Mouse (Mus musculus) intestine, postnatal 0 days (tissue): ENCODE data around the gene Fmnl3. TPM values are rescaled to one million over a fixed set of nuclear protein-coding genes. Genes with fewer than 3 reads are reported as not detected.

Experiments used
- ATAC-seq: fragments of 200-750 bp; cut with Nextera tagmentation; 2 replicates; pipeline ENCODE4 v1.8.0; 2017; ENCODE audit warnings: mild to moderate bottlenecking, moderate TSS enrichment, moderate library complexity
- H3K27ac ChIP-seq: fragments of 300-500 bp; sonication (generic); 2 replicates; pipeline ENCODE4 v1.5.1; 2014; ENCODE audit warnings: mild to moderate bottlenecking, low read depth, low read length, moderate library complexity
- H3K27me3 ChIP-seq: fragments of 300-500 bp; sonication (generic); replicated peaks from 2 replicates; pipeline ENCODE4 v1.6.1; 2014; ENCODE audit warnings: low read length, mixed read lengths; ENCODE audit not compliant: control insufficient read depth, insufficient read depth
- H3K36me3 ChIP-seq: fragments of 300-500 bp; sonication (generic); 2 replicates; pipeline ENCODE4 v1.6.1; 2014; ENCODE audit warnings: mild to moderate bottlenecking, moderate library complexity; ENCODE audit not compliant: control insufficient read depth, insufficient read depth
- H3K4me1 ChIP-seq: fragments of 300-500 bp; sonication (generic); replicated peaks from 2 replicates; pipeline ENCODE4 v1.6.1; 2014; ENCODE audit warnings: antibody characterized with exemption, low read length, mixed read lengths; ENCODE audit not compliant: control insufficient read depth, insufficient read depth
- H3K4me2 ChIP-seq: fragments of 300-500 bp; sonication (generic); replicated peaks from 2 replicates; pipeline ENCODE4 v1.6.1; 2014; ENCODE audit warnings: low read depth, mild to moderate bottlenecking, moderate library complexity
- H3K4me3 ChIP-seq: fragments of 300-500 bp; sonication (generic); 2 replicates; pipeline ENCODE4 v1.5.1; 2014; ENCODE audit warnings: low read depth, low read length
- H3K9ac ChIP-seq: fragments of 300-500 bp; sonication (generic); 2 replicates; pipeline ENCODE4 v1.6.1; 2014; ENCODE audit warnings: mild to moderate bottlenecking, low read depth, low read length
- H3K9me3 ChIP-seq: fragments of 300-500 bp; sonication (generic); 2 replicates; pipeline ENCODE4 v1.6.1; 2016; ENCODE audit warnings: mixed run types; ENCODE audit not compliant: control insufficient read depth
- CTCF ChIP-seq: sonication (generic); IDR thresholded peaks from 2 replicates; pipeline ENCODE4 v1.5.1; 2016; ENCODE audit warnings: low read depth, mild to moderate bottlenecking, control low read depth, antibody characterized with exemption, moderate library complexity
- WGBS: fragments of 180-500 bp; shearing (Covaris S2); extraction: QIAGEN DNeasy Blood & Tissue Kit; methylation state at CpG from one replicate; pipeline ENCODE4 v1.1.7; 2014; 5-methylcytosine and 5-hydroxymethylcytosine counted together
- polyA plus RNA-seq: library from polyadenylated mRNA; unstranded; fragments of >200 nt; fragmentation: Nextera tagmentation; extraction: Ambion mirVana; gene quantifications from 2 replicates; pipeline ENCODE4 v1.2.1, GENCODE M21; 2015

Fmnl3 gene
- polyA plus RNA-seq, 1 experiment from 2014 or later, result 5.6 TPM

DNA sequence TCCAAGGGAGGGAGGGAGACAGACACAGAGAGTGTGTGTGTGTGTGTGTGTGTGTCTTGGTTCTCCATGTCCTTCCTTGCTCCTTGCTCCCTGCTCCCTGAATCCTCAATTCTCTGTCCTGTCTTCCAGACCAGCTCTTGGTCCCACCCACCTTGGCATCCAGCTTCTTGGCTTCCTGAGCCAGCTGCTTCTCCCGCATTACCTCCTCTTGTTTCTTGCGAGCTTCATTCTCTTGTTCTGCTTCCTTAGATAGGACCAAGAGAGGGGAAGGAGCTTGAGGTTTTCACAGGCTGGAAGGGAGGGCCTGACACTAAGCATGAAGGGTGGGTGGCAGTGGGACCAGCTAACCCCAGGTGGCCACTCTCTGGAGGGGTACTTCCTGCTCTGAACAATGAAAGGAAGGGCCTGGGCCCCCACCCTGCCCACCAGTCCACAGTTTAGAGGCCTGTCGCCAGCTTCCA lies 50.8 kb downstream of the Fmnl3 start:
- peaks cover 67% of the 10 kb centered on the region for H3K36me3 ChIP-seq
- H3K9ac ChIP-seq, result no peak overlapping the region
- no peak for ATAC-seq
- no peaks in the 10 kb centered on the region for H3K9me3 ChIP-seq
- H3K4me3 ChIP-seq, result no peak overlapping the region
- peak overlapping the region; percentile 60 for H3K27ac ChIP-seq
- no peaks in the 10 kb centered on the region for H3K27me3 ChIP-seq
- TF ChIP-seq CTCF, result no peak
- no peaks in the 10 kb centered on the region for H3K4me1 ChIP-seq
- 55% methylated on average over 3 of the region's 3 CpGs for WGBS
- H3K4me2 ChIP-seq, result no peak overlapping the region

DNA sequence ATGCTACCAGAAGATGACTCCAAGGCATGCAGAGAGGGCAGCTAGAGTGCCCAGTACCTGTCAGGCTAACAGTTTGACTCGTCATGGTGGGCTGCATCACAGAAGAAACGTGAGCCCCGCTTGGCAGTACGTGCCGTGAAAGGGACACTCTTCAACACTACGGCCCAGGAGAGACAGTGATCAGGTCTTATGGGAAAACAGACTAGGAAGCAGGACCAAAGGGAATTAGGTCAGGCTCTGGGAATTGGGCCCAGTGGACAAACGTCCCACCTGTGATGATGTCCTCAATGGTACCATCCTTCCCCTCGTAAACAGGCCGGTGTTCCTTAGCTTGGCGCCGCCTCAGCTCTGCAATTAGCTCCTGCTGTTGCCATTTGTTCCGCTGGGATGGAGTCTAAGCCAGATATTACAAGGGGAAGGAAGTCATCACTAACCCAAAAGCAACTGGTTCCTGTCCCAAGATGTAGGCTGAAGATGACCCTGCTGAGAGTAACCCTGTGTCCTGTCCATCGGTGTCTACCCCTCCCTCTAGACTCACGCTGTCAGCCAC lies 51.3 kb downstream of the Fmnl3 start:
- 83% methylated on average over 14 of the region's 14 CpGs for WGBS
- Histone ChIP-seq H3K36me3 (peaks cover 67% of the 10 kb centered on the region), H3K9ac (no peak overlapping the region), H3K9me3 (no peaks in the 10 kb centered on the region), H3K4me1 (no peaks in the 10 kb centered on the region), H3K27ac (peak overlapping the region; percentile 60; the same call in 1 of the 2 replicates), H3K4me3 (no peak overlapping the region), H3K27me3 (no peaks in the 10 kb centered on the region), H3K4me2 (no peak overlapping the region)
- TF ChIP-seq CTCF, result no peak
- ATAC-seq, result no peak

DNA sequence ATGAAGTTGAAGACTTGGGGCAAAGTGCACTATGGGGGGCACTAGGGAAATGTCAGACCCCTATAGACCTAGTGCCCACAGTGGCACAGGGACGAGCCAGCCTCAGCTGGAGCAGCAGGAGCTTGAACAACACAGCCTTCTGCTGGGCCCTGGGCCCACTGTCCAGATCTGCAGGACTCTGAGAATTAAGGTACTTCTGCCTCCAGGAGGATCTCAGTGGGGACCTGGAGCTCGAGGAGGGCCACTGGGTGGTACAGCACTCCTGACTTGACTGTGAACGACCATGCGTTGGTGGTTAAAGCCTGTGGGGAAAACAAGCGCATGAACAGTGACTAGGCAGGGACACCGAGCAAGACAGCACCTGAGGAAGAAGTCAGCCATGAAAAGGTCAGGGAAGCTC lies 52.2 kb downstream of the Fmnl3 start:
- no peak for TF ChIP-seq CTCF
- no peak overlapping the region for H3K9ac ChIP-seq
- H3K27me3 ChIP-seq, result no peaks in the 10 kb centered on the region
- no peak overlapping the region for H3K4me2 ChIP-seq
- peak overlapping the region; percentile 41 for H3K27ac ChIP-seq
- no peaks in the 10 kb centered on the region for H3K9me3 ChIP-seq
- no peaks in the 10 kb centered on the region for H3K4me1 ChIP-seq
- ATAC-seq, result no peak
- 85% methylated on average over 6 of the region's 6 CpGs for WGBS
- no peak overlapping the region for H3K4me3 ChIP-seq
- peaks cover 60% of the 10 kb centered on the region for H3K36me3 ChIP-seq

DNA sequence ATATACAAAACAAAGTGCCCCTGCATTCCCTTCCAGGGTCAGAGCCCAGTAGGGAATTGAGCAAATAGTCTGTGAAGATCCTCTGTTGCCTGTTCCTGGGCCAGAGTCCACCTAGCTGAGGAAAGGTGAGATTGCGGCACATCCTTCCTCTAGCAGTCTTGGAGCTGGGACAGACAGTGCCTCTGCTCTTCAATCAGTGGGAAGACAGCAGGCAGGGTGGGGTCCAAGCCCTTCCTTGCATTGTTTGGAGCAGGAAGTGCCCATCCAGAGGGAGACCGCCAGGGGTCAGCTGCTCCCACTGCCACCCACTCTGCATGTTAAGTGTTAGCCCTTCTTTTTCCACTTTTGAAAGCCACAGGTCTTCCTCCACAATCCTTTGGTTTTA lies 53.0 kb downstream of the Fmnl3 start:
- Histone ChIP-seq H3K4me3 (no peak overlapping the region), H3K36me3 (peaks cover 52% of the 10 kb centered on the region), H3K27ac (peak overlapping the region; percentile 41), H3K27me3 (no peaks in the 10 kb centered on the region), H3K4me1 (no peaks in the 10 kb centered on the region), H3K9me3 (no peaks in the 10 kb centered on the region), H3K9ac (no peak overlapping the region), H3K4me2 (no peak overlapping the region)
- WGBS, result 75% methylated on average over 2 of the region's 2 CpGs
- ATAC-seq, result peak; percentile 42; the same call in 1 of the 2 replicates
- peak; percentile 50 for TF ChIP-seq CTCF

DNA sequence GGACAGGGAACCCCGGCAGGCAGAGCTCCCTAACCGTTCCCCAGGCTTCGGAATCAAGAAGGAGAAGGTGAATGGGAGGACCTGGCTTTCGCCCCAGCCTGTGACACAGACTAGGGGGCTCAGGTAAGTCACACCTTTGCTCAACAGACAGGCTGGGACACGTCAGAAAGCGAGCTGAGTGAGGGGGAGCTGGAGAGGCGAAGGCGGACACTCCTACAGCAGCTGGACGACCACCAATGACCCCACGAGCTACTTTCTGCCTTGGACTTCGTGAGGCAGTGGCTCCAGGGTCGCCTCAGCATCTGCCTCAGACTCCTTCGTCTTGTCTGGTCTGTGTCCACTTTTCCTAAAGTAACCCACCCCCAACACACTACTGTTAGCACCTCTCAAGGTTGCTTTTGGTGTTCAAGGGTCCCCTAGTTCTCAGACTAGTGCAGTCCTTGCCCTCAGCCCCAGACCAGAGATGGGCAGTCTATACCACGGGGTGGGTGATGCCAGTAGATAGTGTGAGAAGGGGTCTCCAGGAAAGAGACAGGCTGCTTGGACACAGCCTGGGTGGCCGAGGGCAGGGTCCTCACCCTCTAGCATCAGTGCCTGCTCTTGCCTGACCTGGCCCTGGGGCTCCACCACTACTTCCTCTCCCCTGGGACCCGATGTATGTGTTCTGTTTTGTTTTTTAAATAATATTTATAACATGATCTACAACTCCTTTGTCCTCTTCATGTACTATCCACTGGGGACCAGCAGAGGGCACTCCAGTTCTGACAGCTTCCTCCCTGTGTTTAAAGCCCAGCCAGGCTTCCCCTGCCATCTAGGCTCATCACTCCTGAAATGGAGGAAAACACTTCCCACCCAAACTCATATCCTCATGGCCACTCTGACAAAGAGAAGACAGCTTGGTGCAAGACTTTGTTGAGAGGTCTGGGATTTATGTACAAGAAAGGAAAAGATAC lies 53.7 kb downstream of the Fmnl3 start:
- H3K4me3 ChIP-seq, result no peak overlapping the region
- H3K4me2 ChIP-seq, result no peak overlapping the region
- no peaks in the 10 kb centered on the region for H3K27me3 ChIP-seq
- ATAC-seq, result peak; percentile 25; the same call in 1 of the 2 replicates
- H3K9me3 ChIP-seq, result no peaks in the 10 kb centered on the region
- 78% methylated on average over 16 of the region's 16 CpGs for WGBS
- no peak overlapping the region for H3K9ac ChIP-seq
- peak; percentile 87 for TF ChIP-seq CTCF
- no peaks in the 10 kb centered on the region for H3K4me1 ChIP-seq
- H3K36me3 ChIP-seq, result peaks cover 47% of the 10 kb centered on the region
- peak overlapping the region; percentile 16; the same call in 1 of the 2 replicates for H3K27ac ChIP-seq

DNA sequence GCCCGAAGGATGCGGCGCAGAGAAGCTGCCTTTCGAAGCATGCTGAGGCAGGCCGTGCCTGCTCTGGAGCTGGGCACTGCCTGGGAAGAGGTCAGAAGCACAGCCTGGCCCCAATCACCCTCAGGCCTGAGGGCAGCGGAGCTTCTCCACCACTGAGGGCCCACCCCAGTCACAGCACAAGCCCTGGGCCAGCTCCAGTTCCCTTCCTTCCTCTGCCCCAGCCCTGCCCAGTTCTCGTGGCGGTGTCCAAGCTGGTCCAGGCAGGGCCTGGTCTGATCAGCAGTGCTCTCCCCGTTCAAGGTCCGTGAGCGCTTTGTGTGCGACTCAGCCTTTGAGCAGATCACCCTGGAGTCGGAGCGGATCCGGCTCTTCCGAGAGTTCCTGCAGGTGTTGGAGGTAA lies 55.4 kb downstream of the Fmnl3 start:
- no peak overlapping the region for H3K4me3 ChIP-seq
- H3K36me3 ChIP-seq, result peaks cover 41% of the 10 kb centered on the region
- H3K9me3 ChIP-seq, result no peaks in the 10 kb centered on the region
- no peaks in the 10 kb centered on the region for H3K4me1 ChIP-seq
- no peaks in the 10 kb centered on the region for H3K27me3 ChIP-seq
- H3K27ac ChIP-seq, result no peak overlapping the region
- no peak overlapping the region for H3K9ac ChIP-seq
- no peak for TF ChIP-seq CTCF
- ATAC-seq, result no peak
- H3K4me2 ChIP-seq, result no peak overlapping the region
- 74% methylated on average over 16 of the region's 16 CpGs for WGBS
